Mouse (Mus musculus) small intestine, adult 2 months (tissue): ENCODE results near the gene Usp7. TPM values are rescaled to one million over a fixed set of nuclear protein-coding genes. Genes with fewer than 3 reads are reported as not detected.
A peak's percentile ranks its signal among the peaks of the same experiment; 100 is the strongest.
"Not testable (repeated sequence)": the region's sequence is repeated elsewhere in the genome, so short reads cannot be mapped to it uniquely, and the experiment has no call there.

Experiments
- H3K27ac ChIP-seq: fragments of 200-500 bp; 2 replicates; pipeline ENCODE4 v1.5.1; 2012; ENCODE audit warnings: low read depth, low read length, control low read depth, inconsistent platforms; ENCODE audit not compliant: insufficient read depth
- H3K27me3 ChIP-seq: fragments of 200-500 bp; 2 replicates; pipeline ENCODE4 v1.6.1; 2012; ENCODE audit warnings: mild to moderate bottlenecking, moderate library complexity, low read length, inconsistent platforms; ENCODE audit not compliant: control insufficient read depth, insufficient read depth
- H3K36me3 ChIP-seq: fragments of 200-500 bp; 2 replicates; pipeline ENCODE4 v1.6.1; 2012; ENCODE audit warnings: mild to moderate bottlenecking, low read length, control low read depth, inconsistent platforms; ENCODE audit not compliant: control insufficient read depth, insufficient read depth
- H3K4me1 ChIP-seq: fragments of 200-500 bp; 2 replicates; pipeline ENCODE4 v1.6.1; 2012; ENCODE audit warnings: low read length, inconsistent platforms, mixed read lengths; ENCODE audit not compliant: control insufficient read depth, insufficient read depth, insufficient read length
- H3K4me3 ChIP-seq: fragments of 200-500 bp; 2 replicates; pipeline ENCODE4 v1.5.1; 2012; ENCODE audit warnings: low read depth, mild to moderate bottlenecking, control low read depth, inconsistent platforms, low read length, moderate library complexity
- CTCF ChIP-seq: fragments of 200-500 bp; IDR thresholded peaks from 2 replicates; pipeline ENCODE4 v1.5.1; 2012; ENCODE audit warnings: low read depth, mild to moderate bottlenecking, control low read depth, inconsistent platforms, low read length, moderate library complexity, mixed read lengths; ENCODE audit not compliant: insufficient replicate concordance, insufficient read length; ENCODE audit errors: extremely low read depth
- POLR2A ChIP-seq: fragments of 200-500 bp; IDR thresholded peaks from 2 replicates; pipeline ENCODE4 v1.6.1; 2012; ENCODE audit warnings: low read depth, mild to moderate bottlenecking, control low read depth, inconsistent platforms, low read length, moderate library complexity
- WGBS: fragments of 180-500 bp; shearing (Covaris S2); methylation state at CpG from one replicate; pipeline ENCODE4 v1.1.7; 2018; 5-methylcytosine and 5-hydroxymethylcytosine counted together
- polyA plus RNA-seq: library from polyadenylated mRNA; depleted of rRNA; stranded (reverse); fragments of >200 nt; gene quantifications from 2 replicates; pipeline ENCODE4 v1.2.3, GENCODE M21; 2012

The Usp7 gene
- polyA plus RNA-seq, 1 experiment = 11.1 TPM

- Histone ChIP-seq H3K4me3 (peak overlapping the region; percentile 96), H3K4me1 (peaks cover 19% of the 10 kb centered on the region; the same call in 1 of the 2 replicates), H3K27ac (no peak overlapping the region), H3K27me3 (no peaks in the 10 kb centered on the region), H3K36me3 (no peaks in the 10 kb centered on the region)
- 2% methylated on average over 7 of the region's 7 CpGs for WGBS
- TF ChIP-seq CTCF (no peak), POLR2A (no peak)
These were observed 55.4 kb downstream of the Usp7 start for GRCm38 (mm10) chr16:8736757-8737156.

GRCm38 (mm10) chr16:8736032-8736431 is 56.1 kb downstream of the Usp7 start:
- Histone ChIP-seq H3K4me3 (peak overlapping the region; percentile 29), H3K4me1 (peaks cover 24% of the 10 kb centered on the region; the same call in 1 of the 2 replicates), H3K27me3 (no peaks in the 10 kb centered on the region), H3K36me3 (no peaks in the 10 kb centered on the region), H3K27ac (no peak overlapping the region)
- WGBS = 3% methylated on average over 8 of the region's 8 CpGs
- TF ChIP-seq POLR2A (no peak), CTCF (no peak)

GRCm38 (mm10) chr16:8734693-8735092 is 57.4 kb downstream of the Usp7 start:
- no peak for TF ChIP-seq POLR2A
- no peak for TF ChIP-seq CTCF

GRCm38 (mm10) chr16:8733624-8734023 is 58.5 kb downstream of the Usp7 start:
- no peaks in the 10 kb centered on the region for H3K36me3 ChIP-seq
- no peak for TF ChIP-seq POLR2A
- TF ChIP-seq CTCF = no peak
- WGBS = 37% methylated on average over 4 of the region's 4 CpGs

More at GRCm38 (mm10) chr16:8734693-8735092, 57.4 kb downstream of the Usp7 start:
- no peaks in the 10 kb centered on the region for H3K36me3 ChIP-seq
- H3K27ac ChIP-seq = no peak overlapping the region
- peaks cover 27% of the 10 kb centered on the region; the same call in 1 of the 2 replicates for H3K4me1 ChIP-seq
- no peak overlapping the region for H3K4me3 ChIP-seq
- no peaks in the 10 kb centered on the region for H3K27me3 ChIP-seq
- 38% methylated on average over 4 of the region's 4 CpGs for WGBS

GRCm38 (mm10) chr16:8732450-8732849 is 59.7 kb downstream of the Usp7 start:
- H3K27me3 ChIP-seq, H3K36me3 ChIP-seq, H3K27ac ChIP-seq, H3K4me3 ChIP-seq: not testable (repeated sequence)
- H3K4me1 ChIP-seq = peaks cover 27% of the 10 kb centered on the region; the same call in 1 of the 2 replicates
- 63% methylated on average over 4 of the region's 4 CpGs for WGBS

More at GRCm38 (mm10) chr16:8733624-8734023, 58.5 kb downstream of the Usp7 start:
- no peak overlapping the region for H3K4me3 ChIP-seq
- no peaks in the 10 kb centered on the region for H3K27me3 ChIP-seq
- H3K27ac ChIP-seq = no peak overlapping the region
- peaks cover 27% of the 10 kb centered on the region; the same call in 1 of the 2 replicates for H3K4me1 ChIP-seq

- H3K4me3 ChIP-seq = no peak overlapping the region
- TF ChIP-seq CTCF (no peak), POLR2A (no peak)
- H3K36me3 ChIP-seq = no peaks in the 10 kb centered on the region
- 57% methylated on average over 7 of the region's 7 CpGs for WGBS
- no peak overlapping the region for H3K27ac ChIP-seq
- H3K27me3 ChIP-seq = no peaks in the 10 kb centered on the region
- peaks cover 27% of the 10 kb centered on the region; the same call in 1 of the 2 replicates for H3K4me1 ChIP-seq
These were observed 60.5 kb downstream of the Usp7 start for GRCm38 (mm10) chr16:8731630-8732029.

GRCm38 (mm10) chr16:8728111-8728748 is 63.9 kb downstream of the Usp7 start:
- H3K4me3 ChIP-seq = no peak overlapping the region
- 71% methylated on average over 5 of the region's 5 CpGs for WGBS
- TF ChIP-seq POLR2A (no peak), CTCF (no peak)
- no peaks in the 10 kb centered on the region for H3K27me3 ChIP-seq
- H3K36me3 ChIP-seq = no peaks in the 10 kb centered on the region
- peaks cover 11% of the 10 kb centered on the region; the same call in 1 of the 2 replicates for H3K4me1 ChIP-seq
- H3K27ac ChIP-seq = no peak overlapping the region

- Histone ChIP-seq H3K27ac (no peak overlapping the region), H3K4me1 (peaks cover 3% of the 10 kb centered on the region; the same call in 1 of the 2 replicates), H3K27me3 (no peaks in the 10 kb centered on the region), H3K36me3 (no peaks in the 10 kb centered on the region), H3K4me3 (no peak overlapping the region)
- TF ChIP-seq POLR2A = no peak
- 53% methylated on average over 2 of the region's 2 CpGs for WGBS
These were observed 66.3 kb downstream of the Usp7 start for GRCm38 (mm10) chr16:8725807-8726206.
